Mouse (Mus musculus): ENCODE data around the gene H13.

H13 gene

GRCm38 (mm10) chr2:152669256-152669638 is at the start of gene H13:
Gene H13, plus strand, starts transcription at chr2:152669461.
- peak; percentile 94 for DNase-seq (ENCODE audit: extremely low spot score, low spot score)

GRCm38 (mm10) chr2:152620367-152621134 is 48.7 kb upstream of the H13 start:
- DNase-seq (ENCODE audit: extremely low spot score, low spot score) = no peak

- no peak for DNase-seq (ENCODE audit: extremely low spot score, low spot score)
Measured at GRCm38 (mm10) chr2:152622151-152622550, 47.1 kb upstream of the H13 start.

DNA sequence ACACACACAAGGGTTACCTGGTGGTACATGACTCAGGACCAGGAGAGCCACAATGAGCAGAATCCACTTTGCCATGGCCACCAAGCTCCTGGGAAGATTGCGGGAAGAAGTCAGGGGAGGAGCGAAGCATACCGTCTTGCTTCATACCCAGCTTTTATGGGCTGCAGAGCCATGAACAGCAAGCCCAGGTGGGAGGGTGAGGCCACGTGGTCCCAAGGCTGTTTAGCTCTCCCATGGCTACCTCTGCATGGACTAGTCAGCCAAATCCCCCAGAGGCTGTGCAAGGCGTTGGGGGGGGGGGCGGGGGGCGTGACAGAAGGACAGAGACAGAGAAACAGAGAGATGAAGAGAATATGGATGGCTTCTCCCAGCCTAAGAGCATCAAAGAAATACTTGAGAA is 46.3 kb upstream of the H13 start, which contains the start of gene Defb25:
Gene Defb25 (minus strand): TSS at position 101 of the 400 bp plus-strand sequence.
- no peak for DNase-seq (ENCODE audit: extremely low spot score, low spot score)

GRCm38 (mm10) chr2:152624566-152624965 is 44.7 kb upstream of the H13 start:
- no peak for DNase-seq (ENCODE audit: extremely low spot score, low spot score)

- no peak for DNase-seq (ENCODE audit: extremely low spot score, low spot score)
Measured at GRCm38 (mm10) chr2:152625256-152625655, 44.0 kb upstream of the H13 start.

DNA sequence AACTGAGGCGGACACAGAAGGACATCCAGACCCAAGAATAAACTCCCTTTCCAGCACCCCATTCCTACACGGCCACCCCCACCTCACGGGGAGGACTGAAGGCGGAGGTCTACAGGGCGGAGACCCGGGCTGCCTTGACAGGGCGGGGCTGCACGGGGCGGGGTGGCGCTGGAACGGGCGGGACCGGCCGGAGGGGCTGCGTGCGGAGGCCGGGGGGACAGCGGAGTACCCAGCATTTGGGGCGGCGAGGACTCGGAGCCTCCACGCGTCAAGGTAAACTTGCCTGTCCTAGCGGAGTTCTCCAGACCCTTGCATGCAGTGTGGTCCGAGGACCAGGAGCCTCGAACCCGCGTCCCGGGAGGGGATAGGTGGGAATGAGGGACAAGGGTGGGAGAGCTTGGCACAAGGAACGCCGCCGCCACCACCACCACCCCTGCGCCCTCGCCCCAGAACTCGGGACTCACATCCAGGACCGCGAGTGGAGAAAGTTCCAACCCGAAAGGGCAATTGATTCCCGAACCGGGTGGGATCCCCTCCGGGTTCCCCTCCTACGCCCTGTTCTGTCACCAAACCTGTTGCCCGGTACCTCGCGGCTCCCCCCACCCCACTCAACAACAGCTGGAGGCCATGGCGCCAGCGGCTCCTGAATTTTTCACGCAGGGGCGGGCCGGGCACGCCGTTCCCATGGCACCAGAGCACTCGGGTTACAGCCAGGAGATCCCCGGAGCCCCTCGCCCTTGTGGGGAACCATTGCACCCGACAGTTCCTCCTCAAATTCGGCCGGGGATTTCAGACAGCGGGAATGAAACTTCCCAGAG is 42.3 kb upstream of the H13 start, which contains the start of gene Rem1:
Gene Rem1 (plus strand): TSS at position 178 of the 818 bp plus-strand sequence.
- peak; percentile 50 for DNase-seq (ENCODE audit: extremely low spot score, low spot score)

DNA sequence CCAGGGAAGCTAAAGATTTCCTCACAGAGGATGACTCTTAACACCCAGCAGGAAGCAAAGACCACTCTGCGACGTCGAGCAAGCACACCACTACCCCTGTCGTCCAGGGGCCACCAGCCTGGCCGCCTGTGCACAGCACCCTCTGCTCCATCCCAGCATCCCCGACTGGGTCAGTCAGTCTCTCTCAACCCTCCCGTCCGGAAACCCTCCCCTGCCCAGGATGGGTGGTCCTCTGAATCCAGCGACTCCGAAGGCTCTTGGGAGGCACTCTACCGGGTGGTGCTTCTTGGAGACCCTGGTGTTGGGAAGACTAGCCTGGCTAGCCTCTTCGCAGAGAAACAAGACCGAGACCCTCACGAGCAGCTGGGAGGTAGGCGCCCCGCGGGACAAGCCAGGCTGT is 41.2 kb upstream of the H13 start:
- no peak for DNase-seq (ENCODE audit: extremely low spot score, low spot score)

GRCm38 (mm10) chr2:152629239-152629638 is 40.0 kb upstream of the H13 start:
- DNase-seq (ENCODE audit: extremely low spot score, low spot score) = no peak

DNA sequence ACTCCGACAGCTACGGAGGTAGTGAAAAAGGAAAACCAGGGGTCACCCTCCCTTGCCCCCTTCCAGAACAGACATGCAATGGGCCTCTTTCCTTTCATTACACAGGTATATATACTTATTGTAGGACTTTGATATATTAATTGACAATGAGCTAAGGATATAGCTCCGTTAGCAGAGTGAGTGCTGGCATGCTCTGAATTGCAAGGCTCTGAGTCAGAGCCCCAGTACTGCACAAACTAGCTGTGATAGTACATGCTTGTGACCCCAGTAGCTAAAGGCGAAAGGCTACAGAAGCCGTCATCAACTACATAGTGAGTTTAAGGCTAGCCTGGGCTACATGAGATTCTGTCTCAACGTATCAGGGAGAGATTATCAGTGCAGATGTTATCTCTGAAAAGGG is 39.4 kb upstream of the H13 start:
- no peak for DNase-seq (ENCODE audit: extremely low spot score, low spot score)

DNA sequence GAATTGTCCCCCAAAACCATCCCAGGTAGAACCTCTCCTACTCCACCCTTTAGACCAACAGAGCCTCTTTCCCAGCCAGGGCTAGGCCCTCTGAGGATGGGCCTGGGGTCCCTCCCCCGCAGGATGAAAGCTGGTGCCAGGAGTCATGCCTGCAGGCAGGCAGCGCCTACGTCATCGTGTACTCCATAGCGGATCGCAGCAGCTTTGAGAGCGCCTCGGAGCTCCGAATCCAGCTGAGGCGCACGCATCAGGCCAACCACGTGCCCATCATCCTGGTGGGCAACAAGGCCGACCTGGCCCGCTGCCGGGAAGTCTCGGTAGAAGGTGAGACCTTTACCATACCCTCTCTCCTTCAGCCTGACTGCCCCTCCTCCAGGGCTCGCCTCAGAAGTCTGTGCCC is 35.9 kb upstream of the H13 start:
- DNase-seq (ENCODE audit: extremely low spot score, low spot score) = no peak

- DNase-seq (ENCODE audit: extremely low spot score, low spot score) = no peak
Measured at GRCm38 (mm10) chr2:152634311-152634710, 35.0 kb upstream of the H13 start.

- no peak for DNase-seq (ENCODE audit: extremely low spot score, low spot score)
Measured at GRCm38 (mm10) chr2:152636246-152637005, 32.8 kb upstream of the H13 start.

- no peak for DNase-seq (ENCODE audit: extremely low spot score, low spot score)
Measured at GRCm38 (mm10) chr2:152637006-152637322, 32.3 kb upstream of the H13 start.

GRCm38 (mm10) chr2:152637381-152637780 is 31.9 kb upstream of the H13 start:
- DNase-seq (ENCODE audit: extremely low spot score, low spot score) = no peak

DNA sequence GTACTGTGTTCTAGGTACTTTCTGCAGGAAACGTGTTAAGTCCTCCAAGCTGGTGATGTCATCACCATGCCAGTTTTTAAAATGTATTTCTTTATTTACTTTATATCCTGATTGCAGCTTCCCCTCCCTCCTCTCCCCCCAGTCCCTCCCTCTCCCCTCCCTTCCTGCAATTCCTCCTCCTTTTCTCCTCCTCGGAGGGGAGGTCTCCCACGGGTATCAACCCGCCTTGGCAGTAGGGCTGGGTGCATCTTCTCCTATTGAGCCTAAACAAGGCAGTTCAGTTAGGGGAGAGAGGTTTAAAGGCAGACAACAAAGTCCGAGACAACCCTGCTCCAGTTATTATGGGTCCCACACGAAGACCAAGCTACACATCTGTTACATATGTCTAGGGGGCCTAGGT is 30.4 kb upstream of the H13 start:
- DNase-seq (ENCODE audit: extremely low spot score, low spot score) = no peak

GRCm38 (mm10) chr2:152639406-152640113 is 29.7 kb upstream of the H13 start:
- DNase-seq (ENCODE audit: extremely low spot score, low spot score) = peak; percentile 36

- no peak for DNase-seq (ENCODE audit: extremely low spot score, low spot score)
Measured at GRCm38 (mm10) chr2:152652901-152653620, 16.2 kb upstream of the H13 start.

GRCm38 (mm10) chr2:152653874-152654715 is 15.2 kb upstream of the H13 start:
- no peak for DNase-seq (ENCODE audit: extremely low spot score, low spot score)

DNA sequence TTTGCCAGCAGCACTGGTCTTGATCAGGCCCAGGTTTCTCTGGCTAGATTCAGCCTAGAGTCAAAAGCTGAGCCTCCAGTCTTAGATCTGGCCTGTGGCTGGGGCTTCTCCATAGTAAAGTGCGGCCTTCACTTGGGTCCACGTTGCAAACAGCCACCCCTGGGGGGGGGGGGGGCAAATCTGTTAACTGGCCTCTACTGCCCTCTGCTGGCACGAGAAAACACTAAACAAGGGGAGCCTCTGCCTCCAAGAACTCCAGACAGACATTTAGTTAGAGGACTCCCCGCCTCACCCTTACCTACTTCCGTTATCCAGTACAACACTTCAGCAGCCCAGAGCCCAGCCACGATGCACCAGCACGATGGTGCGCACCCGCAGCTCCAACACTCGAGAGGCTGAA is 11.9 kb upstream of the H13 start:
- no peak for DNase-seq (ENCODE audit: extremely low spot score, low spot score)
